13 mouse cellular contexts compared by ENCODE assay signal in genomic region chr11:90675479-90676110, GRCm38 (mm10). TPM values are rescaled to one million over a fixed set of nuclear protein-coding genes. Genes with fewer than 3 reads are reported as not detected.
DNase-seq lines count a peak whose midpoint lies in the region; ATAC-seq and TF ChIP-seq lines count a peak whose summit lies in the region.
"Had no signal": no experiment of that assay in that cellular context is flagged by ENCODE, and none has a peak within 500 bp of the region (broad histone marks: within the 10 kb centered on the region; RNA-seq: fewer than 3 reads in every experiment).

No protein-coding gene starts in this region.

- WGBS in intestine, embryonic 16.5 days = 80% methylated on average over 5 of the region's 5 CpGs
- WGBS in intestine, embryonic 15.5 days = 77% methylated on average over 5 of the region's 5 CpGs
- 12% methylated on average over 5 of the region's 5 CpGs for WGBS in liver, embryonic 16.5 days (ENCODE audit: insufficient replicate concordance)
- WGBS in lung, adult 2 months = 60% methylated on average over 5 of the region's 5 CpGs

- H3K27ac ChIP-seq in intestine, embryonic 16.5 days (ENCODE audit: low read length) = no peak overlapping the region
- no peak overlapping the region for H3K27ac ChIP-seq in intestine, embryonic 15.5 days
- peak overlapping the region; percentile 88 for H3K27ac ChIP-seq in liver, embryonic 16.5 days (ENCODE audit: low read length)
- H3K27ac ChIP-seq in left cerebral cortex, adult 2 months = no peak overlapping the region
- H3K27ac ChIP-seq: heart, embryonic 15.5 days; limb, embryonic 12.5 days had no signal

- DNase-seq in G1E (ENCODE audit: low spot score) = peak; percentile 40
- DNase-seq in lung, adult 2 months = no peak
- DNase-seq in layer of hippocampus, postnatal 36 days = no peak
- DNase-seq in left cerebral cortex, adult 2 months (ENCODE audit: extremely low spot score in 1 of 2, low spot score in 2 of 2) = no peak
- DNase-seq: kidney, adult 11 months; midbrain, embryonic 14.5 days; right cerebral cortex, postnatal 4 days had no signal

- no peaks in the 10 kb centered on the region for H3K27me3 ChIP-seq in intestine, embryonic 16.5 days (replicated peaks; ENCODE audit: control insufficient read depth, insufficient read depth, low read length)
- H3K27me3 ChIP-seq in intestine, embryonic 15.5 days (replicated peaks) = no peaks in the 10 kb centered on the region
- H3K27me3 ChIP-seq in G1E (ENCODE audit: insufficient read depth, low read length) = no peaks in the 10 kb centered on the region
- no peaks in the 10 kb centered on the region for H3K27me3 ChIP-seq in erythroblast, embryonic 14.5 days (ENCODE audit: control insufficient read depth)
- no peaks in the 10 kb centered on the region for H3K27me3 ChIP-seq in liver, embryonic 16.5 days (ENCODE audit: control insufficient read depth, insufficient read depth, low read depth, low read length)
- H3K27me3 ChIP-seq: heart, embryonic 15.5 days; limb, embryonic 12.5 days had no signal

- TF ChIP-seq CTCF in G1E (IDR thresholded peaks at IDR 0.05; ENCODE audit: low read depth, low read length) = no peak
- TF ChIP-seq CTCF in lung, adult 2 months (IDR thresholded peaks at IDR 0.05; ENCODE audit: insufficient read depth, low read length) = no peak
- TF ChIP-seq CTCF in left cerebral cortex, adult 2 months (IDR thresholded peaks at IDR 0.05) = no peak

- 0 out of 2 replicates have a peak, but pooled peaks have one; percentile 39 for ATAC-seq in intestine, embryonic 16.5 days
- ATAC-seq in intestine, embryonic 15.5 days = no peak
- peak; percentile 89 for ATAC-seq in G1E (ENCODE audit: extremely low read depth, insufficient number of reproducible peaks, low FRiP score, poor library complexity, severe bottlenecking)
- ATAC-seq in liver, embryonic 16.5 days (ENCODE audit: low read depth) = peak; percentile 99

- no peak overlapping the region for H3K4me3 ChIP-seq in intestine, embryonic 16.5 days (ENCODE audit: low read length)
- H3K4me3 ChIP-seq in intestine, embryonic 15.5 days (replicated peaks) = no peak overlapping the region
- no peak overlapping the region; the same call in 1 of the 2 replicates for H3K4me3 ChIP-seq in G1E (ENCODE audit: low read depth, low read length)
- peak overlapping the region; percentile 75 for H3K4me3 ChIP-seq in erythroblast, embryonic 14.5 days (replicated peaks)
- peak overlapping the region; percentile 60 for H3K4me3 ChIP-seq in liver, embryonic 16.5 days (ENCODE audit: low read depth, low read length)
- no peak overlapping the region for H3K4me3 ChIP-seq in lung, adult 2 months (replicated peaks; ENCODE audit: extremely low read depth, low read depth, low read length)
- H3K4me3 ChIP-seq in left cerebral cortex, adult 2 months = no peak overlapping the region
- H3K4me3 ChIP-seq: heart, embryonic 15.5 days; limb, embryonic 12.5 days had no signal

- H3K9ac ChIP-seq in intestine, embryonic 16.5 days (ENCODE audit: low read depth, low read length) = no peak overlapping the region
- H3K9ac ChIP-seq in intestine, embryonic 15.5 days = no peak overlapping the region
- peak overlapping the region; percentile 65 for H3K9ac ChIP-seq in liver, embryonic 16.5 days (ENCODE audit: low read depth, low read length)
- H3K9ac ChIP-seq: heart, embryonic 15.5 days; limb, embryonic 12.5 days had no signal

- TF ChIP-seq POLR2A in lung, adult 2 months (IDR thresholded peaks at IDR 0.05; ENCODE audit: borderline replicate concordance, extremely low read depth, low read depth, low read length) = no peak

- intact Hi-C loops in left cerebral cortex, adult 2 months (cut with DNase I) = no loop called here

- no peaks in the 10 kb centered on the region for H3K9me3 ChIP-seq in intestine, embryonic 16.5 days (ENCODE audit: control insufficient read depth, low read length)
- H3K9me3 ChIP-seq in intestine, embryonic 15.5 days = no peaks in the 10 kb centered on the region
- H3K9me3 ChIP-seq in G1E (replicated peaks) = no peaks in the 10 kb centered on the region
- no peaks in the 10 kb centered on the region for H3K9me3 ChIP-seq in erythroblast, embryonic 14.5 days (ENCODE audit: control insufficient read depth, low read length)
- H3K9me3 ChIP-seq in liver, embryonic 16.5 days (replicated peaks; ENCODE audit: control insufficient read depth, low read length) = no peaks in the 10 kb centered on the region
- H3K9me3 ChIP-seq: heart, embryonic 15.5 days; limb, embryonic 12.5 days had no signal

- H3K4me1 ChIP-seq in intestine, embryonic 16.5 days (ENCODE audit: control insufficient read depth, insufficient read depth, low read length) = no peaks in the 10 kb centered on the region; the same call in 1 of the 2 replicates
- no peaks in the 10 kb centered on the region for H3K4me1 ChIP-seq in intestine, embryonic 15.5 days (replicated peaks)
- peaks cover 34% of the 10 kb centered on the region for H3K4me1 ChIP-seq in G1E (ENCODE audit: insufficient read depth, low read depth, low read length)
- H3K4me1 ChIP-seq in erythroblast, embryonic 14.5 days (ENCODE audit: control insufficient read depth) = peaks cover 79% of the 10 kb centered on the region
- peaks cover 31% of the 10 kb centered on the region for H3K4me1 ChIP-seq in liver, embryonic 16.5 days (ENCODE audit: control insufficient read depth, low read depth, low read length)
- no peaks in the 10 kb centered on the region for H3K4me1 ChIP-seq in lung, adult 2 months (ENCODE audit: control insufficient read depth, insufficient read depth, low read length)
- H3K4me1 ChIP-seq: limb, embryonic 12.5 days had no signal

- no peak overlapping the region for H3K4me2 ChIP-seq in intestine, embryonic 16.5 days (ENCODE audit: low read depth, low read length)
- H3K4me2 ChIP-seq in intestine, embryonic 15.5 days (replicated peaks) = no peak overlapping the region
- H3K4me2 ChIP-seq in liver, embryonic 16.5 days (ENCODE audit: low read depth, low read length) = peak overlapping the region; percentile 71
- H3K4me2 ChIP-seq: heart, embryonic 15.5 days; limb, embryonic 12.5 days had no signal

- 0 out of 2 replicates have a peak, but pooled peaks cover 2% of the 10 kb centered on the region for H3K36me3 ChIP-seq in intestine, embryonic 16.5 days (ENCODE audit: control insufficient read depth, insufficient read depth, low read length)
- H3K36me3 ChIP-seq in intestine, embryonic 15.5 days = no peaks in the 10 kb centered on the region
- H3K36me3 ChIP-seq in G1E (replicated peaks) = peaks cover 46% of the 10 kb centered on the region
- H3K36me3 ChIP-seq in erythroblast, embryonic 14.5 days (ENCODE audit: control insufficient read depth) = peaks cover 97% of the 10 kb centered on the region
- peaks cover 45% of the 10 kb centered on the region for H3K36me3 ChIP-seq in liver, embryonic 16.5 days (ENCODE audit: control insufficient read depth, insufficient read depth)
- H3K36me3 ChIP-seq: limb, embryonic 12.5 days had no signal

RNA-seq across cellular contexts. Expression of gene Tom1l1, which starts 12.6 kb away (rescaled TPM):
- 65.6 and 67.6 TPM in 2 replicates for polyA plus RNA-seq in intestine, embryonic 16.5 days (2015; fragmentation: Nextera tagmentation; extraction: Ambion mirVana)
- polyA plus RNA-seq in intestine, embryonic 15.5 days (2015; fragmentation: Nextera tagmentation; extraction: Ambion mirVana) = 57.3 and 59.6 TPM in 2 replicates
- total RNA-seq in G1E (2014; fragmentation: Nextera tagmentation) (36.5 and 75.4 TPM in 2 replicates), G1E (2017) (39.2 and 43.2 TPM in 2 replicates)
- polyA plus RNA-seq in G1E (2012) = 1.0 and 2.0 TPM in 2 replicates
- polyA plus RNA-seq in erythroblast, embryonic 14.5 days (2012) = 1.2 and 1.3 TPM in 2 replicates
- 50.3 and 51.8 TPM in 2 replicates for polyA plus RNA-seq in liver, embryonic 16.5 days (2015; fragmentation: Nextera tagmentation; extraction: Ambion mirVana)
- 4.0 and 7.4 TPM in 2 replicates for polyA plus RNA-seq in lung, adult 2 months (2012; rRNA removed)
- total RNA-seq in layer of hippocampus, postnatal 36 days (2021) = 10 to 100 TPM; 17.9 to 23.0 TPM
- total RNA-seq in left cerebral cortex, adult 2 months (2021) = 10 to 100 TPM; 28.4 to 30.0 TPM

RNA-seq across cellular contexts. Expression of gene Cox11, which starts 37.6 kb away (rescaled TPM):
- polyA plus RNA-seq in intestine, embryonic 16.5 days (2015; fragmentation: Nextera tagmentation; extraction: Ambion mirVana) = 24.2 and 25.9 TPM in 2 replicates
- 34.0 and 35.9 TPM in 2 replicates for polyA plus RNA-seq in intestine, embryonic 15.5 days (2015; fragmentation: Nextera tagmentation; extraction: Ambion mirVana)
- 18.3 and 22.7 TPM in 2 replicates for total RNA-seq in G1E (2014; fragmentation: Nextera tagmentation)
- total RNA-seq in G1E (2017) = 19.2 and 26.9 TPM in 2 replicates
- polyA plus RNA-seq in G1E (2012) = 11.6 and 15.6 TPM in 2 replicates
- polyA plus RNA-seq in erythroblast, embryonic 14.5 days (2012) = 3.3 and 3.7 TPM in 2 replicates
- 17.9 and 19.1 TPM in 2 replicates for polyA plus RNA-seq in liver, embryonic 16.5 days (2015; fragmentation: Nextera tagmentation; extraction: Ambion mirVana)
- 6.9 and 11.9 TPM in 2 replicates for polyA plus RNA-seq in lung, adult 2 months (2012; rRNA removed)
- 10 to 100 TPM; 25.5 to 27.5 TPM for total RNA-seq in layer of hippocampus, postnatal 36 days (2021)
- 10 to 100 TPM; 26.7 to 32.5 TPM for total RNA-seq in left cerebral cortex, adult 2 months (2021)

RNA-seq across cellular contexts. Expression of gene Stxbp4, which starts 37.7 kb away (rescaled TPM):
- 9.4 and 11.5 TPM in 2 replicates for polyA plus RNA-seq in intestine, embryonic 16.5 days (2015; fragmentation: Nextera tagmentation; extraction: Ambion mirVana)
- polyA plus RNA-seq in intestine, embryonic 15.5 days (2015; fragmentation: Nextera tagmentation; extraction: Ambion mirVana) = 13.5 and 15.3 TPM in 2 replicates
- 23.5 and 25.2 TPM in 2 replicates for total RNA-seq in G1E (2014; fragmentation: Nextera tagmentation)
- total RNA-seq in G1E (2017) = 6.2 and 8.2 TPM in 2 replicates
- 0.22 and 0.28 TPM in 2 replicates for polyA plus RNA-seq in G1E (2012)
- 0.13 and 0.15 TPM in 2 replicates for polyA plus RNA-seq in erythroblast, embryonic 14.5 days (2012)
- 6.0 and 6.6 TPM in 2 replicates for polyA plus RNA-seq in liver, embryonic 16.5 days (2015; fragmentation: Nextera tagmentation; extraction: Ambion mirVana)
- polyA plus RNA-seq in lung, adult 2 months (2012; rRNA removed) = 2.4 and 3.4 TPM in 2 replicates
- 10 to 100 TPM; 14.6 to 15.1 TPM for total RNA-seq in layer of hippocampus, postnatal 36 days (2021)
- 10 to 100 TPM; 12.3 to 13.0 TPM for total RNA-seq in left cerebral cortex, adult 2 months (2021)

Comparison
In these comparisons a context has a peak if more than half of its experiments do, and no peak if none do; other contexts are left out.
1. H3K4me3 ChIP-seq: peak in erythroblast, embryonic 14.5 days (single experiment) and liver, embryonic 16.5 days (single experiment); none in intestine, embryonic 16.5 days (single experiment), intestine, embryonic 15.5 days (single experiment), G1E (single experiment), lung, adult 2 months (single experiment) and left cerebral cortex, adult 2 months (single experiment).